Mouse (Mus musculus) cerebellum, adult 11-12 months (tissue): ENCODE measurements at regions not wholly inside any gene's neighbourhood (a gene's known extent, or its start where the extent isn't known, plus 50 kb on each side); places are given as distances from the start of the nearest gene placed in this dataset.
"Not testable (repeated sequence)": the region's sequence is repeated elsewhere in the genome, so short reads cannot be mapped to it uniquely, and the experiment has no call there.

Experiments
- DNase-seq: peaks from one replicate; pipeline ENCODE4 v3.0.0; 2022

DNA sequence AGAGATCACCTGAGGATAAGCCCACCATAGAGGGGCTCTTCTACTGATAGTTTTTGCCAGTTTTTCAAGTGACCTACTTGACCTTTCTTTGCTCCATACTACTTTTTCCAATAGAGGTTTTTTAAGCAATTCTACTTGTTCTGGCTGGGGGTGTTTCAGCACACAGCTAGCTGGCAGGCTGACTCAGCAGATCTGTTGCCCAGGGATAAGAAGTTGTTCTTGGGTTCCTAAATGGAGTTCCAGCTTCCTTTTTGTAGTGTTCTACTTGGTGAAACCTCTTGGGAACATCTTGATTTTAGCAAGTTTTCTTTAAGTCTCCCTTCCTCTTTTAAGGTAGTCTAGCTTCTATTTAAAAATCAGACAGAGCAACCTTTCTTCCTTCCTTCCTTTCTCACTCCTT lies 61.0 kb downstream of the 4930474N05Rik start:
- no peak for DNase-seq

DNA sequence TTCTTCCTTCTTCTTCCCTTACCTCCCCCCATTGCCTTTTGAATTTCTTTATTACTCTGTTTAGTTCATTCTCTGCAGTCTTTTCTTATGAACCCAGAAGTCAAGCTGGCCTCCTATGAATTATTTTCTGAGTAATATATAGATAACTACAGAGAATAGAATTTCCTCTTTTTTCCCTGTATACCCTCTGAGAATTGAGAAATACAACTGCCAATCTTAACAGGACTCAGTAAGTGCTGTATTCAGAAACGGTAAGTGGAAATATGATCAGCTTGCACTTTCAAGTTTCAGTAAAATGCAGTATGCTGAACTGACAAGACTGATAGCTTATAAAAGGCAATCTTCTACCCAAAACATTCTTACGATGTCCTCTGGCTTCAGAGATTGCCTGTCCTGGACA lies 61.5 kb downstream of the 4930474N05Rik start:
- DNase-seq = no peak

DNA sequence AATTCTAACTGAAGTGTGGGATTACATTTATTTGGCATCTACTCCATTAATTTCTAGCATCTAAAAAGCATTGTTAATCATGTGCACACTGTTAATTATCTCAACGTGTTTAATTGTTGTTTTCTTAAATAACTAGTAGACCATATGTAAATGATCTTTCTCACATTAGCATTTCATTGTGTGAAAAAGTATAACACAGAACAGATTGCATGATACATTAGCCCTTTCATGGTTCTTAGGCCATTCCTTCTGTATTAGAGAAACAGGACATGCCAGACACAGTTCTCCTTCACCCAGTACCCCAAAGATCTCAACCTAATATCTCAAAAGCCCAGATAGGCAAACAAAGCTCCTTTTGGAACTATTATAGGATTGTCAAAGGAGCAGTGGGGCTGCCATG lies 89.0 kb downstream of the 4930474N05Rik start:
- DNase-seq = no peak

DNA sequence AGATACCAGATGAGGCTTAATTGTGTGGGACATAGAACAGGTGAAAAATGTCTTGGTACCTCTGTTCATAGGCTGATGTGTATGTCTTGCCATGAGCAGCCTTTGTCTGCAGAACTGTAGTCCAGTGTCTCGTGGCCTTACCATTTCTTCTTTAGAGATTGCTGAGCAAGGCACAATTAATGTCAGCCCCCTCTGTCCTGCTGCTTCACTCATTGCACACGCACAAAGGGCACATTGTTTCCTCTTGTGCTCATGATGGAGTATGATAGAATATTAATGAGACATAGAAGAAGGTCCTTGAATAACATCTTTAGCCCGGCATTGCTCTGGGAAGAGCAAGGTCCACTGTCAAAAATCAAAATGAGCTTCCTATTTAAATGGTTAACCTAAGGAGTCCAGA lies 101.8 kb downstream of the 4930474N05Rik start:
- no peak for DNase-seq

DNA sequence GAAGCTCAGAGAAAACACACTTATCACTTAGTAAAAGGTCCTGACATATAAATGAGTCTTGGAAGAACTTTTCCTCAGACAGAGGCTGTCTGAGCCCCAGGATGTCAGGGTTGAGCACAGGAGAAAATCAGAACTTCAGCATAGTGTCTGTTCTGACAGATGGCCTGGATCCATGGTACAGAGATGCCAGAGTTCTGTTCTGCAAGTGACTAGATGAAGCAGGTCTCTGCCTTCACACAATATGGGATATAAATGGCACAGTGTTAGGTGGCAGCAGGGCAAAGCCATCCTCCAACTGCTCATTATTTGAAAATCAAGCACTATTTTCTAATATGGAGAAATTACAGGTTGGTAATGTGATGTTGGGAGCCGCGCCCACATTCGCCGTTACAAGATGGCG lies 103.7 kb downstream of the 4930474N05Rik start:
- DNase-seq = no peak

DNA sequence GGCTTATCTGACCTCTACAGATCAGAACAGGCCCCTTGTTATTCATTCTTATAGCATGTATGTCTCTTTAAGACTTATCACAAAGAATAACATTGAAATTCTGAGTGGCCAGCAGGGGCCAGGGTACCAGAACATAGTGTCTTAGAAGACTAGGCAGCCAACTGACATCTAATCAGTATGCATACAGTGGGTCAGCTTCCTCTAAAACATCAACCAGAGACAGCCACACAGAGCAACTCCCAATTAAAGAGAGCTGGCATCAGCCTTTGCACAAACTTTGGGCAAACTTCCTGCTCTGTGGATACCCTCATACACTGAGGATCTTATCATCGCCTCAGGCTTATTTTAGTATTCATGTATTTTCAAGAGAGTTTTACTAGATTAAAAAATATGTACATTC lies 109.1 kb downstream of the 4930474N05Rik start:
- peak; percentile 5 for DNase-seq

DNA sequence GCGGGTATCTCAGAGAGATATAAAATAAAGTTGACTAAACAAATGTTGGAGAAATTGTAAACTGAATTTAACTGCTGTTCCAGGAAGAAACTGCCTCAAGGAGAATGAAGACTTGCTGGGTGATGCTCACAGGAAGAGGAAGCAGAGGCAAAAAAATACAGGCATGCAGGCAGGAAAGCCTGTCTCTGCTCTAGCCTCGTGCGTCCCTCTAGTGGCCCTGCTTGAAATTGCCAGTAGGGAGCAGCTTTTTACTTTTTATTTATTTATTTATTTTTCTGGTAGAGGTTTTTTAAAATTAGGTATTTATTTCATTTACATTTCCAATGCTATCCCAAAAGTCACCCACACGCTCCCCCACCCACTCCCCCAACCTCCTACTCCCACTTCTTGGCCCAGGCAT lies 118.1 kb downstream of the 4930474N05Rik start:
- DNase-seq = peak; percentile 8

DNA sequence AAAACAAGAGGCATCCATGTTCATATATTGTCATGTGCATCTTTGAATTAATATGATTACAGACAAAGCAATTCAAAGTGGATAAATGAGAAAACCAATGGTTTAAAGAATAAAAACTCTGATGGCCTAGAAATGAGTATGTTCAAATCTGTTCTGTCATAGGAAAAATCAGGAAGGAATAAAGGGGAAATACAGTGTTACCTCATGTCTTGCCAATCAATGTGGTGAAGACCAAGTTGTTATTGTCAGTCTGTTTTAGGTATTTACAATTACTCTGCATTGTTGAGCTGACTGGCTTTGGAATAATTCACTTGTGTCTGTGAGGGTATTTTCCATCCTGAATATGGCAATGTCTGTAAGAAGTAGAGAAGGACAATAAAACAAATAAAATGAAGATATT lies 151.1 kb downstream of the 4930474N05Rik start:
- no peak for DNase-seq

DNA sequence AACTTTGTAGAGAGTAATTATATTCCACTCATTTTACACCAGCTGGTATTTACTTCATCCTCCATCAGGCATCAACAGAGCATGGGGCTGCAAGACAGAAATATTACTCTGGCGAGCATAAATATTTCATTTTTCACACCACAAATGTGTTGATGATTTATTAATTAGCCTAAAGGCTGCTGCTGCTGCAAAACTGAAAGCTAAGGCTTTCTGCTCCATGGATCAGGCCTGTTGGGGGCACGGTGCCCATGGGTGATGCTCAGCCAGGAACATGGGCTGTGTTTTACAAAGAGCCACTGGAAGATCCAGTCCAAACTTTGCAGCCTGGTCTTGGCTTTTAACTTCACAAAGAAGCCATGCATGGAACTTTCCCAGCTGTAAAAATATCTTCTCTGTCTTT lies 167.4 kb downstream of the 4930474N05Rik start:
- DNase-seq = peak; percentile 15

DNA sequence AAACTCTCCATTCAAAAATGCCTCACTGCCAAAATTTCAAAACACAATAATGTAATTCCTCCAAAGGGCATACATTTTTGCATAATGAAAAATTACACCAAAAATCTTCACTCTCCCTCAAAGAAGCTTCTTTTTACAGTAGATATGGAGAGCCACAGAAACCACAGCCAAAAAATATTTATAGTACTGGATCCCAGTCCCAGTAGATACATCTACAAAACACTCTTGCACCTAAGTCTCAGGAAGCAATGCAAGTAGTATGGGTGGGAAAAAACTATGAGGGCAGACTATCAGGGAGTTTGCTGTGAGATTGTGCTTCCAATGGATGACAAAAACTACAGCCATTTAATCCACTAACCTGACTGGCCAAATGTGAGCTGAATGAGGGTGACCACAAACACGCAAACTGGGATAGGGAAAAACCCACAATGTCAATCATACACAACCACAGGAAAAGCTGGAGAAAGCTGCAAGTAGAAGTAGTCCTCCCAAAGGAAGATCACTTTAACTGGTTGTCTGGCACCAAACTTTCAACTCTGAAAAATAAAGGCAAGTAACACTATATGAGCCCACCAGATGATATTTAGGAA lies 189.2 kb downstream of the 4930474N05Rik start:
- no peak for DNase-seq

DNA sequence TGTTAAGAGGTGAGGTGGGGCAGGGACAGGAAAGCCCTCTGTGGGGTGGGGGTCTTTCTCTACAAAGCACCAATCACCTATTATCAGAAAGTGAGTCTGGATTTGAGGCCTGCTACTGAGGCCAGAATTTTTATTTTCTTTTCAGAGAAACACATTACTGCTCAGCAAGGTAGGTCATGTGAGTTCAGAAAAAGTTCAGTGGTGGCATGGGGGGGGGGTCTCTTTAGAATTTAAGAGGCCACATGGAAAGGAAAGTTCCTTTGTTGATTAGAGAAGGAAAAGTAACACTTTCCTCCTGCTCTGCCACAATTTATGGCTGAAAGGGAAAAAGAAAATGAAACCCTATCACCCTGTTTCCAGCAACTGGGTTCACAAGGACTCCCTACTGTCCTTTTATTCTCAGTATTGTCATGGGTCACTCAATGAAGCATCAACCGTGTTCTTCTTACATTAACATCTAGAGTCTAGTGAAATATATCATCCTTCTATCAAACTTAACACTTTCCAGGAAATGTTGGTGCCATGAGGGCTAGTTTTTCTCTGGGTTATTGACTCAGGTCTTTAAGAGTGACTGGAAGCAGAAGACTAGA lies 194.1 kb downstream of the 4930474N05Rik start:
- DNase-seq = no peak

DNA sequence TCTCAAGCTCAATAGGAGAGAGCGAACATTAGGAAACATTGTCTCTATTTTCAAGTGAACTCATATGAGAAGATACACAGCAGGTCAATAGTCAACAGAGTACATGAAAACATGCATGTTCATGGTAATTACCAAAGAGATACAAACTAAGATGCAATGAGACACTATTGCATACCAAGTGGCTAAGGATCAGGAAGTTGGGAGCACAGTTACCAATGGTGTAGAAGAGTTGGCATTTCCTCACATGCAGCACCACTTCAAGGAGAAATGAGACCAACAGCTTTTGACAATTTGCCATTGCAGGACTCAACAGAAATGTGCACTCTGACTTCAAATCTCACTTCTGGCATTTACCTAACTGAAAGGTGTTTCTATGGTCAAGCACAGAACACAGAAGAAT lies 215.6 kb downstream of the 4930474N05Rik start:
- no peak for DNase-seq

DNA sequence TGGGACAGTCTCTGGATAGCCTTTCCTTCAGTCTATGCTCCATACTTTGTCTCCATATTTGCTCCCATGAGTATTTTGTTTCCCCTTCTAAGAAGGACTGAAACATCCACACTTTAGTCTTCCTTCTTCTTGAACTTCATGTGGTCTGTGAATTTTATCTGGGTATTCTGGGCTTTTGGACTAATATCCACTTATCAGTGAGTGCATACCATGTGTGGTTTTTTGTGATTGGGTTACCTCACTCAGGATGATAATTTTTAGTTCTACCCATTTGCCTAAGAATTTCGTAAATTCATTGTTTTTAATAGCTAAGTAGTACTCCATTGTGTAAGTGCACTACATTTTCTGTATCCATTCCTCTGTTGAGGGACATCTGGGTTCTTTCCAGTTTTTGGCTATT lies 220.0 kb downstream of the 4930474N05Rik start:
- DNase-seq = not testable (repeated sequence)

DNA sequence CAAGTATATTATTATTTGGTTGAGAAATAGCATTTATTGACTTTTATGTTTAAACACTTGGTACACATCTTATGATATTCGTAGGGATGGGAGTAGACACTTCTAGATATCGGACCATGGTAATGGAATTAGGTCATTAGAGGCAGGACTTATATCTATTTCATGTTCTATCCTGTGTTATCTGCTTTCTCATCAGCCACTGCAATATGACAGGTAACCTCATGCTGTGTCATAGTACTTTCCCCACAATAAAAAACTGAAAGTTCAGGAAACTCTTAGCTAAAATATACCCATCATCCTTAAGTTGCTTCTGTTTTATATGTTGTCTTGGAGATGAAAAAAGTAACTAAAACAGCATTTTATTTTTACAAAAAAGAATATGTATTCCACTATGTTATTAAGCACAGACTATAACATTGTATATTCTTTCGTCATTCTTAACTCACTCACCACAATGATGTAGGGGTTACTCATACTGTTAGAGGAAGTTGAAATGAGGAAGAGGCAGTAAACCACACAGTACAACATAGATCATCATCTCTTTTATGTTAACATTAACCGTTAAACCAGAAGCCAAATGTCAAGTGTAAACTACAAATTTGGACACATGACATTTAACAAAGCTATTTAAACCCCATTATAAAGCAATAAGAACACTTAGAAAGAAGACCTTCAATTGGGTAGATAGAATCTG lies 221.8 kb downstream of the 4930474N05Rik start:
- no peak for DNase-seq

DNA sequence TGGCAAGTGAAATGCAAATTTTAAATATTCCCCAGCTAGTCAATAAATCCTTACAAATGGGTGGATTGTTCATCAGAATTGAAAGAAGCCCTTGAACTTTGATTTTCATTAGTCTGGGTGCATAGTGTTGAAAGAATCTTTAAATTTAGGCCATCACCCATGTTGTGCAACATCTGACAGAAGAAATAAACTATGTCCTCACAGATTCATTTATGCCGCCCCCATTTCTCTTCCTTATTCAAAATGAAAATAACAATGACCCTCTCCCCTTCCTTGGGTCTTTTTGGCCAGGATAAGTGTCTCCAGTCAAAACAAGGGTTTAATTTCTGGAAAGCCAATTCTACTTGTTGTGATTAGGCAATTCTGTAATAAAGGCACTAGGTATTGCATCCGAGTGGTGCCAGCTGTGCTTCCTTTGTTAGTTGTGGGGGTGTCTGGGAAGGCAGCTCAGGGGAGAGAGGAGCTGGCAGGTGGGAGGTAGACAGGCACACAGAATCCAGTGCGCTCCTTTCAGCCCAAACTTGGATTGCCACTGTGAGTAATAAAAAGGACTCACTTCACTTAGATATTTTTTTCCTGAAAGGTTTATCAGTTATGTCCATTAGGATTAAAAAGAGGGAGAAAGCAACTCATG lies 233.7 kb downstream of the 4930474N05Rik start:
- DNase-seq = no peak

DNA sequence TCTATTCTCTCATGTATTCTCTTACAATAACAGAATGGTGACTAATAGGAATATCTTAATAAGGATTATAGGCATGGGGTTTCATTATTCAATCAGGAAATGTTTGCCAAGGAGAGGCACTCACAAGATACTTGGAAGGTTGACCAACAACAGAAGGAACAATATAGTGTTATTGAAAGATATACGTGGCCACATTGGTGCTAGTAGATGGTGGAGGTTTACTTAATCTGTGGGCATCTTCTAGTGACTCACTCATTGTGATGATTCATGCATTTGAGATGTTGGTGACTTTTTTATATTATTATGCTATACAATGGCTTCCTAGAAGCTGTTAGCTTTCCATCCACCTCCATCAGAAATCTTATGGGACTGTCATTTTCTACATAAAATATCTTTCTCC lies 246.1 kb downstream of the 4930474N05Rik start:
- no peak for DNase-seq
